Mouse (Mus musculus): Measurements from ENCODE around the gene Rassf3.

GRCm38 (mm10) chr10:121500034-121500433, 23.9 kb upstream of the Rassf3 start:
- TF ChIP-seq CTCF (IDR thresholded peaks at IDR 0.05; ENCODE audit: borderline replicate concordance, control insufficient read depth, extremely low read depth, insufficient read depth, low read length, poor library complexity) (no peak), POLR2A (IDR thresholded peaks at IDR 0.05; ENCODE audit: control insufficient read depth, extremely low read depth, insufficient read depth, low read length, poor library complexity) (no peak)

Measured in thymus, adult 2 months (tissue).